Mouse (Mus musculus): ENCODE measurements around the gene Med9.

DNA sequence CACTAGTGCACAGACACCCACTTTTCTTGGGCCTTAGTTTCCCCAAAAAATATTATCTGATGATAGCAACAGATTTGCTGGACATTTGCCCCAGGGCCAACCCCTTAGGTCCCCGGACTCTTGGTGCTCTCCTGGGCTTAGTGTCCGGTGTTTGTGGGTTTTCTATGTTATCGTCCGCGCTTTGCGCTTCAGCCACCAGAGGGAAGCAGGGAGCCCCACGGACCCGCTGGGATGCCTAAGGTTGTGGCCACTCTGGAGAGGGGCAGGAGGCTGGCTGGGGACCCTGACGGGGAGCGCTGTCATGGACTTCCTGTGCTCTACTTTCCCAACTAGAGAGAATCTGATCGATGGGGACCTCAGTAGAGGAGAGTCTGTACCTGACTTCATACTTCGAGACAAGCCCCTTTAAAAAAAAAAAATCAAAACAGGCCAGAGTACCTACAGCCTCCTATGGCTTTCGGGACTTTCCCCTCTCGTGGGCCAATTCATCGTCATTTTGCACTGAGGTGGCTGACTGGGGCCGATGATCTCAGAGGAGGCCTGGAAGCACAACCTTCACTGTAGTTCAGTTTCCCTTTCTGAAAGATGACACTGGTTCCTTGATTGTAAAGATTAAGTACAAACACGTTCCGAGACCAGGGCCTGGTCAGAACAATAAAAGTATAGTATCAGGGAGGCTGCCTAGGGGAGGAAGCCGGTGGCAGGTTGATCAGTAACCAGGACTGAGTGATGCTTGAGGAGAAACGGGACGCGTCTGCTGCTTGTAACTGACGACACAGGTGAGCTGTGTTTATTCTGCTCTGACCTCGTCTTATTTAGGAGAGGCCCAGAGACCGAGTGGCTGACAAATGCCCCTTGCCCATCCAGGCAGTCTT, 17.5 kb downstream of the Med9 start:
- TF ChIP-seq CTCF (IDR thresholded peaks at IDR 0.05; ENCODE audit: extremely low read depth, insufficient read length, insufficient replicate concordance, low read depth, low read length) (peak; percentile 89; the same call in 1 of the 2 replicates), POLR2A (IDR thresholded peaks at IDR 0.05; ENCODE audit: low read depth, low read length) (no peak)
